Mouse (Mus musculus) lung, postnatal 0 days (tissue): ENCODE measurements around the gene Mrps14.

ENCODE experiments used
- CTCF ChIP-seq: IDR thresholded peaks from 2 replicates; pipeline ENCODE4 v1.5.1; 2016; ENCODE audit warnings: antibody characterized with exemption, mild to moderate bottlenecking
- EP300 ChIP-seq: IDR thresholded peaks from 2 replicates; pipeline ENCODE4 v1.6.1; 2016; ENCODE audit warnings: antibody characterized with exemption, mild to moderate bottlenecking, control low read depth

GRCm38 (mm10) chr1:160194529-160195336, at the start of gene Mrps14:
- TF ChIP-seq CTCF (peak; percentile 87), EP300 (peak; percentile 73)
